Mouse (Mus musculus): ENCODE results near the gene Has1.

- TF ChIP-seq POLR2A (IDR thresholded peaks at IDR 0.05; ENCODE audit: extremely low read depth, insufficient read depth, low read length) (no peak), CTCF (IDR thresholded peaks at IDR 0.05; ENCODE audit: low read depth, low read length) (no peak)
These were observed 9.6 kb downstream of the Has1 start for GRCm38 (mm10) chr17:17845187-17846027.

Measured in liver, adult 2 months (tissue).